Mouse (Mus musculus) heart, postnatal 0 days (tissue): Measurements from ENCODE around the gene Mcts2.

Experiments
- CTCF ChIP-seq: IDR thresholded peaks from 2 replicates; pipeline ENCODE4 v1.5.1; 2016; ENCODE audit warnings: antibody characterized with exemption, control low read depth, low read depth
- EP300 ChIP-seq: IDR thresholded peaks from 2 replicates; pipeline ENCODE4 v1.6.1; 2016; ENCODE audit warnings: antibody characterized with exemption, low read depth

- TF ChIP-seq CTCF (no peak), EP300 (no peak)
Measured at GRCm38 (mm10) chr2:152653874-152654715, 32.7 kb upstream of the Mcts2 start.
